Mouse (Mus musculus): Measurements from ENCODE around the gene Cdk9. TPM values are rescaled to one million over a fixed set of nuclear protein-coding genes. Genes with fewer than 3 reads are reported as not detected.

Gene Cdk9
- total and polyA plus RNA-seq, 3 experiments, result 31.7 to 129 (median 68.7) TPM

- DNase-seq (ENCODE audit: low spot score) (no peak), ATAC-seq (ENCODE audit: extremely low read depth, insufficient number of reproducible peaks, low FRiP score, poor library complexity, severe bottlenecking) (no peak)
- no peaks in the 10 kb centered on the region for H3K27me3 ChIP-seq (ENCODE audit: insufficient read depth, low read length)
- H3K36me3 ChIP-seq (replicated peaks), result peaks cover 97% of the 10 kb centered on the region
- TF ChIP-seq GATA1 (IDR thresholded peaks at IDR 0.05; ENCODE audit: borderline replicate concordance, low read length) (no peak), POLR2AphosphoS5 (IDR thresholded peaks at IDR 0.05; ENCODE audit: insufficient replicate concordance, low read depth, low read length) (no peak), GATA2 (IDR thresholded peaks at IDR 0.05; ENCODE audit: borderline replicate concordance, low read depth, low read length) (no peak), CTCF (IDR thresholded peaks at IDR 0.05; ENCODE audit: low read depth, low read length) (no peak), TAL1 (conservative IDR thresholded peaks at IDR 0.05; ENCODE audit: low read depth, low read length) (no peak)
- H3K4me1 ChIP-seq (ENCODE audit: insufficient read depth, low read depth, low read length), result peaks cover 28% of the 10 kb centered on the region
- H3K9me3 ChIP-seq (replicated peaks), result no peaks in the 10 kb centered on the region
- no peak overlapping the region for H3K4me3 ChIP-seq (ENCODE audit: low read depth, low read length)
Measured at GRCm38 (mm10) chr2:32687562-32687961, 25.3 kb downstream of the Cdk9 start.

- Histone ChIP-seq H3K4me1 (ENCODE audit: insufficient read depth, low read depth, low read length) (peaks cover 28% of the 10 kb centered on the region), H3K4me3 (ENCODE audit: low read depth, low read length) (no peak overlapping the region), H3K9me3 (replicated peaks) (no peaks in the 10 kb centered on the region), H3K27me3 (ENCODE audit: insufficient read depth, low read length) (no peaks in the 10 kb centered on the region), H3K36me3 (replicated peaks) (peaks cover 97% of the 10 kb centered on the region)
- DNase-seq (ENCODE audit: low spot score) (no peak), ATAC-seq (ENCODE audit: extremely low read depth, insufficient number of reproducible peaks, low FRiP score, poor library complexity, severe bottlenecking) (no peak)
- TF ChIP-seq GATA1 (IDR thresholded peaks at IDR 0.05; ENCODE audit: borderline replicate concordance, low read length), result no peak
- no peak for TF ChIP-seq CTCF (IDR thresholded peaks at IDR 0.05; ENCODE audit: low read depth, low read length)
- no peak for TF ChIP-seq POLR2AphosphoS5 (IDR thresholded peaks at IDR 0.05; ENCODE audit: insufficient replicate concordance, low read depth, low read length)
- TF ChIP-seq TAL1 (conservative IDR thresholded peaks at IDR 0.05; ENCODE audit: low read depth, low read length), result no peak
- TF ChIP-seq GATA2 (IDR thresholded peaks at IDR 0.05; ENCODE audit: borderline replicate concordance, low read depth, low read length), result no peak
Measured at GRCm38 (mm10) chr2:32686640-32687039, 26.2 kb downstream of the Cdk9 start.

DNA sequence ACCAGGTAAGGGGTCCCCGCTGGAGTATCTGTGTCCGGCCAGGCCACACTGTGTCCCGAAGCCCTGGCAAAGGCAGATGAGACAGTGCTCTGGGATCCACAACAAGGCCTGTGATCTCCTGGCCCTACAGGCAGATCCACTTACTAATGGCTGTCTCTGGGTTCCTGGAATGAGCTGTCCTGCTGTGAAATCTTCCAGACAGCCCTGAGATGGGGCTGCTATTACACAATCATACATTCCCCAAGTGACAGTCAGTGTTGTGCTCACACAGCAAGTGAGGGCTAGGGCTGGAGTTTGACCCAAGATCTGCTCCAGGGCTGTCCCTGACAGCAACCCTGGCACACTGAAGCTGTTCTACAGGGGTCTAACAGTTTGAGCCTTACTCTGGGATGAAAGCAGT is 27.1 kb downstream of the Cdk9 start:
- Histone ChIP-seq H3K4me1 (ENCODE audit: insufficient read depth, low read depth, low read length) (peaks cover 26% of the 10 kb centered on the region), H3K9me3 (replicated peaks) (no peaks in the 10 kb centered on the region), H3K27me3 (ENCODE audit: insufficient read depth, low read length) (no peaks in the 10 kb centered on the region), H3K36me3 (replicated peaks) (peaks cover 97% of the 10 kb centered on the region), H3K4me3 (ENCODE audit: low read depth, low read length) (no peak overlapping the region)
- DNase-seq (ENCODE audit: low spot score), result no peak
- TF ChIP-seq TAL1 (conservative IDR thresholded peaks at IDR 0.05; ENCODE audit: low read depth, low read length), result no peak
- TF ChIP-seq POLR2AphosphoS5 (IDR thresholded peaks at IDR 0.05; ENCODE audit: insufficient replicate concordance, low read depth, low read length), result no peak
- no peak for TF ChIP-seq CTCF (IDR thresholded peaks at IDR 0.05; ENCODE audit: low read depth, low read length)
- no peak for TF ChIP-seq GATA1 (IDR thresholded peaks at IDR 0.05; ENCODE audit: borderline replicate concordance, low read length)
- TF ChIP-seq GATA2 (IDR thresholded peaks at IDR 0.05; ENCODE audit: borderline replicate concordance, low read depth, low read length), result no peak
- ATAC-seq (ENCODE audit: extremely low read depth, insufficient number of reproducible peaks, low FRiP score, poor library complexity, severe bottlenecking), result no peak

- DNase-seq (ENCODE audit: low spot score), result no peak
- Histone ChIP-seq H3K36me3 (replicated peaks) (peaks cover 98% of the 10 kb centered on the region), H3K27me3 (ENCODE audit: insufficient read depth, low read length) (no peaks in the 10 kb centered on the region), H3K4me3 (ENCODE audit: low read depth, low read length) (no peak overlapping the region), H3K9me3 (replicated peaks) (no peaks in the 10 kb centered on the region), H3K4me1 (ENCODE audit: insufficient read depth, low read depth, low read length) (peaks cover 21% of the 10 kb centered on the region)
- no peak for ATAC-seq (ENCODE audit: extremely low read depth, insufficient number of reproducible peaks, low FRiP score, poor library complexity, severe bottlenecking)
- TF ChIP-seq GATA1 (IDR thresholded peaks at IDR 0.05; ENCODE audit: borderline replicate concordance, low read length) (no peak), CTCF (IDR thresholded peaks at IDR 0.05; ENCODE audit: low read depth, low read length) (no peak), TAL1 (conservative IDR thresholded peaks at IDR 0.05; ENCODE audit: low read depth, low read length) (no peak), GATA2 (IDR thresholded peaks at IDR 0.05; ENCODE audit: borderline replicate concordance, low read depth, low read length) (no peak), POLR2AphosphoS5 (IDR thresholded peaks at IDR 0.05; ENCODE audit: insufficient replicate concordance, low read depth, low read length) (no peak)
Measured at GRCm38 (mm10) chr2:32684681-32685428, 28.0 kb downstream of the Cdk9 start.

DNA sequence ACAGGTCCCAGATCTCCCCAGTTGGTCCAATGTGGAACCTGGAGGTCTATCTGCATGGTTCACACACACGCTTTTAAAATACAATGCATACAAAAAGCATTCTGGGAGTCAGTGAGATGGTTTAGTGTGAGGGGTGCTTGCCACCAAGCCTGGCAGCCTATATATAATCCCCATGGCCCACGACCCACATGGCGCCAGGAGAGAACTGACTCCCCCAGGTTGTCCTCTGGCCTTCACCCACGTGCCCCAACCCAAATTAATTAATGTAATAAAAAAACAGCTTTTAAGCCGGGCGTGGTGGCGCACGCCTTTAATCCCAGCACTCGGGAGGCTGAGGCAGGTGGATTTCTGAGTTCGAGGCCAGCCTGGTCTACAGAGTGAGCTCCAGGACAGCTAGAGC is 29.2 kb downstream of the Cdk9 start:
- H3K9me3 ChIP-seq (replicated peaks), result no peaks in the 10 kb centered on the region
- H3K36me3 ChIP-seq (replicated peaks), result peaks cover 99% of the 10 kb centered on the region
- DNase-seq (ENCODE audit: low spot score), result no peak
- H3K27me3 ChIP-seq (ENCODE audit: insufficient read depth, low read length), result no peaks in the 10 kb centered on the region
- TF ChIP-seq CTCF (IDR thresholded peaks at IDR 0.05; ENCODE audit: low read depth, low read length) (no peak), TAL1 (conservative IDR thresholded peaks at IDR 0.05; ENCODE audit: low read depth, low read length) (no peak), POLR2AphosphoS5 (IDR thresholded peaks at IDR 0.05; ENCODE audit: insufficient replicate concordance, low read depth, low read length) (no peak), GATA1 (IDR thresholded peaks at IDR 0.05; ENCODE audit: borderline replicate concordance, low read length) (no peak), GATA2 (IDR thresholded peaks at IDR 0.05; ENCODE audit: borderline replicate concordance, low read depth, low read length) (no peak)
- H3K4me1 ChIP-seq (ENCODE audit: insufficient read depth, low read depth, low read length), result peaks cover 16% of the 10 kb centered on the region
- no peak overlapping the region for H3K4me3 ChIP-seq (ENCODE audit: low read depth, low read length)
- ATAC-seq (ENCODE audit: extremely low read depth, insufficient number of reproducible peaks, low FRiP score, poor library complexity, severe bottlenecking), result no peak

- peaks cover 16% of the 10 kb centered on the region for H3K4me1 ChIP-seq (ENCODE audit: insufficient read depth, low read depth, low read length)
- TF ChIP-seq POLR2AphosphoS5 (IDR thresholded peaks at IDR 0.05; ENCODE audit: insufficient replicate concordance, low read depth, low read length), result no peak
- TF ChIP-seq CTCF (IDR thresholded peaks at IDR 0.05; ENCODE audit: low read depth, low read length), result no peak
- TF ChIP-seq GATA2 (IDR thresholded peaks at IDR 0.05; ENCODE audit: borderline replicate concordance, low read depth, low read length), result no peak
- TF ChIP-seq TAL1 (conservative IDR thresholded peaks at IDR 0.05; ENCODE audit: low read depth, low read length), result no peak
- no peak for TF ChIP-seq GATA1 (IDR thresholded peaks at IDR 0.05; ENCODE audit: borderline replicate concordance, low read length)
- DNase-seq (ENCODE audit: low spot score) (no peak), ATAC-seq (ENCODE audit: extremely low read depth, insufficient number of reproducible peaks, low FRiP score, poor library complexity, severe bottlenecking) (no peak)
- peaks cover 97% of the 10 kb centered on the region for H3K36me3 ChIP-seq (replicated peaks)
- H3K27me3 ChIP-seq (ENCODE audit: insufficient read depth, low read length), result no peaks in the 10 kb centered on the region
- no peak overlapping the region for H3K4me3 ChIP-seq (ENCODE audit: low read depth, low read length)
- H3K9me3 ChIP-seq (replicated peaks), result no peaks in the 10 kb centered on the region
Measured at GRCm38 (mm10) chr2:32682721-32683417, 30.0 kb downstream of the Cdk9 start.

Measured in G1E (cell line).